Mouse (Mus musculus) CD4-positive, CD25-positive, alpha-beta regulatory T cell, adult 4 months (primary cell): ENCODE measurements around the gene Dct. TPM values are rescaled to one million over a fixed set of nuclear protein-coding genes. Genes with fewer than 3 reads are reported as not detected.

Source experiments
- ATAC-seq: one replicate; pipeline ENCODE4 v1.8.0; 2017
- polyA plus RNA-seq, 2 experiments: library from polyadenylated mRNA; unstranded; fragments of 100-300 nt; shearing (Covaris generic); gene quantifications; one replicate each; pipeline ENCODE4 v1.2.1; 2017

The Dct gene
- polyA plus RNA-seq, 2 experiments from 2014 or later = 0.36 TPM; not detected in 1

GRCm38 (mm10) chr14:118042066-118042762 is 9.8 kb downstream of the Dct start:
- no peak for ATAC-seq

GRCm38 (mm10) chr14:118040550-118041250 is 11.3 kb downstream of the Dct start:
- no peak for ATAC-seq

- no peak for ATAC-seq
Measured at GRCm38 (mm10) chr14:118039074-118039473, 13.0 kb downstream of the Dct start.

- ATAC-seq = no peak
Measured at GRCm38 (mm10) chr14:118027564-118027963, 24.5 kb downstream of the Dct start.

GRCm38 (mm10) chr14:118021867-118022543 is 30.0 kb downstream of the Dct start:
- no peak for ATAC-seq

- ATAC-seq = no peak
Measured at GRCm38 (mm10) chr14:118019314-118019713, 32.7 kb downstream of the Dct start.

- no peak for ATAC-seq
Measured at GRCm38 (mm10) chr14:118013237-118013636, 38.8 kb downstream of the Dct start.

GRCm38 (mm10) chr14:118009541-118009940 is 42.5 kb downstream of the Dct start:
- ATAC-seq = no peak

- no peak for ATAC-seq
Measured at GRCm38 (mm10) chr14:118005697-118006096, 46.3 kb downstream of the Dct start.

- no peak for ATAC-seq
Measured at GRCm38 (mm10) chr14:118004434-118004833, 47.6 kb downstream of the Dct start.

- ATAC-seq = no peak
Measured at GRCm38 (mm10) chr14:117993845-117994244, 58.2 kb downstream of the Dct start.

GRCm38 (mm10) chr14:117992600-117993256 is 59.3 kb downstream of the Dct start:
- no peak for ATAC-seq

GRCm38 (mm10) chr14:117990203-117990602 is 61.8 kb downstream of the Dct start:
- no peak for ATAC-seq

- no peak for ATAC-seq
Measured at GRCm38 (mm10) chr14:117988444-117988843, 63.6 kb downstream of the Dct start.

GRCm38 (mm10) chr14:117981532-117981931 is 70.5 kb downstream of the Dct start:
- no peak for ATAC-seq

- ATAC-seq = no peak
Measured at GRCm38 (mm10) chr14:117972576-117972975, 79.5 kb downstream of the Dct start.

Other genes starting within 250 kb of the Dct start
- 10 to 100 TPM; 29.4 to 37.5 TPM for gene Tgds, start 80.5 kb upstream of the Dct start, polyA plus RNA-seq
- 1 to 10 TPM; 5.2 to 5.8 TPM for gene Gpr180, start 84.9 kb upstream of the Dct start, polyA plus RNA-seq
- gene Sox21, start 184.8 kb upstream of the Dct start, polyA plus RNA-seq = not detected
- not detected for gene Gm9376, start 214.7 kb upstream of the Dct start, polyA plus RNA-seq